Mouse (Mus musculus) megakaryocyte, embryonic 14.5 days (primary cell): ENCODE measurements around the gene E2f8. TPM values are rescaled to one million over a fixed set of nuclear protein-coding genes. Genes with fewer than 3 reads are reported as not detected.

Experiments used
- H3K27me3 ChIP-seq: replicated peaks from 2 replicates; pipeline ENCODE3; 2012; ENCODE audit warnings: inconsistent platforms
- H3K36me3 ChIP-seq: replicated peaks from 2 replicates; pipeline ENCODE3; 2012; ENCODE audit warnings: low read length, inconsistent platforms, mixed read lengths
- H3K4me1 ChIP-seq: 2 replicates; pipeline ENCODE4 v1.6.1; 2012; ENCODE audit warnings: inconsistent platforms
- H3K4me3 ChIP-seq: replicated peaks from 2 replicates; pipeline ENCODE3; 2012; ENCODE audit warnings: moderate library complexity, mild to moderate bottlenecking, inconsistent platforms
- H3K9me3 ChIP-seq: 2 replicates; pipeline ENCODE4 v1.6.1; 2012; ENCODE audit warnings: inconsistent platforms
- FLI1 ChIP-seq: IDR thresholded peaks from 2 replicates; pipeline ENCODE4 v1.6.1; 2012; ENCODE audit warnings: low read length, inconsistent platforms, mixed read lengths
- GATA1 ChIP-seq: IDR thresholded peaks from 3 replicates; pipeline ENCODE4 v1.6.1; 2012; ENCODE audit warnings: mixed read lengths, low read length, inconsistent platforms, borderline replicate concordance
- polyA plus RNA-seq: library from polyadenylated mRNA; stranded (reverse); fragments of >175 nt; gene quantifications from 2 replicates; pipeline ENCODE4 v1.2.3, GENCODE M21; 2012; ENCODE audit warnings: low replicate concordance; ENCODE audit not compliant: insufficient read depth

Gene E2f8
- 23.0 and 25.1 TPM in 2 replicates for polyA plus RNA-seq

GRCm38 (mm10) chr7:48881486-48881885 lies at the start of gene E2f8:
Gene E2f8 (minus strand): TSS chr7:48881596.
- H3K4me1 ChIP-seq = peaks cover 71% of the 10 kb centered on the region
- H3K9me3 ChIP-seq = no peaks in the 10 kb centered on the region
- H3K4me3 ChIP-seq = peak within 1 kb of the TSS; percentile 95
- no peak for TF ChIP-seq GATA1
- TF ChIP-seq FLI1 = no peak
- H3K27me3 ChIP-seq = peaks cover 15% of the 10 kb centered on the region
- H3K36me3 ChIP-seq = peaks cover 21% of the 10 kb centered on the region

DNA sequence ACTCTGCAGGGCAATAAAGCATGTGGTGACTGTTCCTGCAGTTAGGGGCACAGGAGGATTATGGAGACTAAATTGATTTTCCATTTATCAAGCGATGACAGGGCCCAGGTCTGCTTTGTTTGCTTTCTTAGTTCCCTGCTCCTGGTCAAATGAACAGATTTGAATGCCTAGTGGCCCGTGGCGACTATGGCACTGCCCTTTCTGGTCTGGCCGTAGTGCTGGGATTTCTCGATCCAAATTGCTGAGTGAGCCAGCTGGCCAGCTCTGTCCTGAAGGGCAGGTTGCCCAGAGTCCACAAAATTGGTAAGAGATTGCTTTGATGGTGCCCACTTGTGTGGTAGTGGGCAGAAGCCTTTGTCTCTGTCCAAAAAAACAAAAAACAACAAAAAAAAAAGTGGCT lies 49.0 kb upstream of the E2f8 start:
- H3K9me3 ChIP-seq = no peaks in the 10 kb centered on the region
- H3K4me1 ChIP-seq = peaks cover 53% of the 10 kb centered on the region
- TF ChIP-seq GATA1 (no peak), FLI1 (no peak)
- H3K27me3 ChIP-seq = peaks cover 12% of the 10 kb centered on the region
- no peaks in the 10 kb centered on the region for H3K36me3 ChIP-seq
- H3K4me3 ChIP-seq = no peak overlapping the region

DNA sequence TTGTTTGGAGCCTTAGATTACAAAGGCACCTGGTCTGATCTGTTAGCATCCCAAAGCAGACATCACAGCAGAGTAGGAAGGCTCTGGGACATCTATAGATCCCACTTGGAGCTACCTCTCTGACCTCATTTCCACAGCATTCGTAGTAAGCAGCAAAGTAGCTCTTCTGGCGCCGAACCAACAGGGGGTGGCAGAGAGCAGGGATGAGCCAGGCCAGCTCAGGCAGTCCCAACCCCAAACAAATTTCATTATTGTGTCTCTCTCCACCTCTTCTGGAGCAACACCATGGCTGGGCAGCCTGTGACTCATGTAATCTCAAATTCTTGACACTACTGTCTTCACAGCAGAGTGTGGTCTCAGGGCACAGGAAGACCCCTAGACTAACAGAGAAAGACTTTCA lies 47.0 kb upstream of the E2f8 start:
- no peak for TF ChIP-seq FLI1
- Histone ChIP-seq H3K27me3 (no peaks in the 10 kb centered on the region), H3K4me1 (peaks cover 55% of the 10 kb centered on the region), H3K36me3 (no peaks in the 10 kb centered on the region), H3K9me3 (no peaks in the 10 kb centered on the region), H3K4me3 (no peak overlapping the region)

GRCm38 (mm10) chr7:48925214-48925613 lies 43.8 kb upstream of the E2f8 start:
- Histone ChIP-seq H3K4me1 (peaks cover 60% of the 10 kb centered on the region), H3K9me3 (no peaks in the 10 kb centered on the region), H3K27me3 (no peaks in the 10 kb centered on the region), H3K4me3 (peak overlapping the region; percentile 2), H3K36me3 (no peaks in the 10 kb centered on the region)
- TF ChIP-seq FLI1 (no peak), GATA1 (no peak)

- no peaks in the 10 kb centered on the region for H3K36me3 ChIP-seq
- H3K4me3 ChIP-seq = peak overlapping the region; percentile 50
- H3K9me3 ChIP-seq = no peaks in the 10 kb centered on the region
- H3K4me1 ChIP-seq = peaks cover 47% of the 10 kb centered on the region
- H3K27me3 ChIP-seq = peaks cover 6% of the 10 kb centered on the region
- TF ChIP-seq FLI1 (no peak), GATA1 (no peak)
Measured at GRCm38 (mm10) chr7:48923620-48924019, 42.2 kb upstream of the E2f8 start.

DNA sequence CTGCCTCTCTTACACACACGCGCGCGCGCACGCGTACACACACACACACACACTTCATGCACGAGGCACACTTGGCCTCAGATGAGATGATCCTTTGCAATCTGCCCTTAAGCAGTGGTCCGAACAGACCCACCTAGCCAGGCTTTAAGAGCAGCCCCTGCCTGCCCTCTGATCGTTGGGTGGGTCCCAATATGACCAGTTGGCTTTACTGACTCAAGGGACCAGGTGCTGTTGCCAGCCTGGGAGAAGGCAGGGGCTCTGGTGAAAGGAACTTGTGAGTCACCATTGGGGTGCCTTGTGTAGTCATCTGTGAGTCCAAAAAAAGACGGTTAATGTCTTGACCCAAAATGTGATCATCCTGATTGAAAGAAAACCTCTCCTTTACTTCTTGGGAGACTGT lies 37.0 kb upstream of the E2f8 start:
- Histone ChIP-seq H3K9me3 (no peaks in the 10 kb centered on the region), H3K4me3 (no peak overlapping the region)
- TF ChIP-seq FLI1 = no peak
- TF ChIP-seq GATA1 = no peak

GRCm38 (mm10) chr7:48917988-48918387 lies 36.6 kb upstream of the E2f8 start:
- no peaks in the 10 kb centered on the region for H3K9me3 ChIP-seq
- no peak for TF ChIP-seq GATA1
- no peak for TF ChIP-seq FLI1
- H3K36me3 ChIP-seq = no peaks in the 10 kb centered on the region
- H3K4me3 ChIP-seq = no peak overlapping the region
- H3K4me1 ChIP-seq = peaks cover 27% of the 10 kb centered on the region
- peaks cover 24% of the 10 kb centered on the region for H3K27me3 ChIP-seq

More for the DNA sequence above, 37.0 kb upstream of the E2f8 start:
- Histone ChIP-seq H3K36me3 (no peaks in the 10 kb centered on the region), H3K4me1 (peaks cover 31% of the 10 kb centered on the region), H3K27me3 (peaks cover 24% of the 10 kb centered on the region)

DNA sequence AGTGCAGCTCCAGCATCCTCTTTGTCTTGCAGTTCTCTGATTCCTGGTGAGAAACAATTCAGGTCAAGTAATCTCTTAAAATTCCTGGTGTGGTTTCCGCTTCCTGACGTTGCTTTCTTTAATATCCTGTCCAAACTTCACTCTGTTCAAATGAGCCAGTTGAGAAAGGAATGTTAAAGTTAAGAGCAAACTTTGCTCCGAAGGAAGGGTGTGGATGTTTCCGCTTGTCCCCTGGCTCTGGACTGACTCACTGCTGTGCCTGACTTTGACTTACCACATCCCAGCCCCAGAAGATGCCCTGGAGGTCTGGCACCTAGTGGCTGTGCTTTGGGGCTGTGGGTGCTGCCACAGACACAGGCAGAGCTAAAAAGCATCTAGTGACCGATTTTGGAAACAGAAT lies 36.1 kb upstream of the E2f8 start:
- Histone ChIP-seq H3K9me3 (no peaks in the 10 kb centered on the region), H3K27me3 (peaks cover 24% of the 10 kb centered on the region), H3K4me3 (no peak overlapping the region), H3K36me3 (no peaks in the 10 kb centered on the region), H3K4me1 (peaks cover 23% of the 10 kb centered on the region)
- TF ChIP-seq GATA1 = no peak
- TF ChIP-seq FLI1 = no peak

DNA sequence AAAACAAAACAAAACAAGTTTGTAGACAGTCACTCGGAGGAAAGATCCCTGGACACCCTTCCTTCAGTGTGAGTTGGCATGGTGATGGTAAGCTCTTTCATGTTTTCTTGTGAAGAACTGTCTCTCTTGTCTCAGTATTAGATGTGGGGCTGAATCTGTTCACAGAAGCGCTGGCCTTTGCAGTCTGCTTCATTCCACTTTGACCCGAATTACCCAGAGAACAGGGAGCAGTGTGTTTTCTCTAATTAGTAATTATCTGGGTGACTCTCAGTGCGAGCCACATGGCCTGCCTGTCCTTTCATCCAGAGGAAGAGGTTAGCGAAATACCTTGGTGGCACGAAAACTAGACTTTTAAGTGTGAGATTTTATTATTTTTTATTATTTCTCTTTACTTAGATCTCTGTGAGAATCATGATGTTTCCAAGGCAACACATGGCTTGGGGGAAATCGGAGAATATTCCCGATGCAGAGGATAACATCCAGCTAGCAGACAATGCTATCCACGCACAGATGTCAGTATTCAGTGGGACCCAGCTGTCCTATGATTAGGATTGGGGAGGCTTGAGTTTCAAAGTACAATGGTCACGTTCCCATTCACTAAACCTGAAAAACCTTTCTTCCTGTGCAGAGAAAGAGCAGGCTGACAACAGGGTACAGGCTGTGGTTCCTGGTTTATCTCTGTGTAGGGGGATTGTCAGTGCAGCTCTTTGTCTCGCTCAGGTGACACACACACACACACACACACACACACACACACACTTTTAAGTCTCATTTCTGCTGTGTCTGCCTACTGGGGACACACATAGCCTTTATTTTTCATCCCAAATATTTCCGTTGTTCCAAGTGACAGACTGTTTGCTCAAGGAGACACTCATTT lies 33.5 kb upstream of the E2f8 start:
- Histone ChIP-seq H3K36me3 (no peaks in the 10 kb centered on the region), H3K9me3 (no peaks in the 10 kb centered on the region), H3K4me3 (no peak overlapping the region), H3K4me1 (peaks cover 26% of the 10 kb centered on the region), H3K27me3 (peaks cover 24% of the 10 kb centered on the region)
- TF ChIP-seq FLI1 = no peak
- no peak for TF ChIP-seq GATA1

- H3K27me3 ChIP-seq = peaks cover 3% of the 10 kb centered on the region
- H3K4me1 ChIP-seq = peaks cover 34% of the 10 kb centered on the region
- H3K4me3 ChIP-seq = no peak overlapping the region
- TF ChIP-seq GATA1 (no peak), FLI1 (no peak)
- no peaks in the 10 kb centered on the region for H3K9me3 ChIP-seq
- H3K36me3 ChIP-seq = no peaks in the 10 kb centered on the region
Measured at GRCm38 (mm10) chr7:48911146-48911545, 29.8 kb upstream of the E2f8 start.

- Histone ChIP-seq H3K4me3 (no peak overlapping the region), H3K27me3 (peaks cover 2% of the 10 kb centered on the region), H3K4me1 (peaks cover 34% of the 10 kb centered on the region), H3K36me3 (no peaks in the 10 kb centered on the region), H3K9me3 (no peaks in the 10 kb centered on the region)
- TF ChIP-seq FLI1 (no peak), GATA1 (no peak)
Measured at GRCm38 (mm10) chr7:48910282-48910681, 28.9 kb upstream of the E2f8 start.
